In the genomic region with DNA sequence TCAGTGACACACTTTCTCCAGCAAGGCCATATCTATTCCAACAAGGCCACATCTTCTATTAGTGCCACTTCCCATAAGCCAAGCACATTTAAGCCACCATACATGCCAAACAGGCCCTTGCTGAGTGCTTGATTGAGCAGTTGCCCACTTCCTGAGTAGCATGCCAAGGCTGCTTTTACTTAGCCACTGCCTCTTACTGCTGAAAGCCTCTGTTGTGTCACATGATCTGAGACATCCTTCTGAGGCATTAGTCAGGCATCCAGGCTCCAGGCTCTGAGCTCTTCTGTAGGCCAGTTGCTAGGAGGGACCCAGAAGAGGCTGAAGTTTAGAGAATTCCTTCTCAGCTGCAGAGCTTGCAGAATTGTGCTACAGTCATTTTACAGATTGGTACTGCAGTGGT, we compare ENCODE assay signal across 14 mouse cellular contexts.
DNase-seq lines count a peak whose midpoint lies in the region; ATAC-seq and TF ChIP-seq lines count a peak whose summit lies in the region.
"Had no signal": no experiment of that assay in that cellular context is flagged by ENCODE, and none has a peak within 500 bp of the region (broad histone marks: within the 10 kb centered on the region; RNA-seq: fewer than 3 reads in every experiment).

No protein-coding gene starts in this region.

- H3K9ac ChIP-seq in hindbrain, embryonic 16.5 days (ENCODE audit: low read depth, low read length), result no peak overlapping the region
- H3K9ac ChIP-seq in hindbrain, embryonic 14.5 days, result no peak overlapping the region

- H3K4me1 ChIP-seq in hindbrain, embryonic 16.5 days (ENCODE audit: control insufficient read depth, insufficient read depth, low read depth, low read length), result no peaks in the 10 kb centered on the region
- no peaks in the 10 kb centered on the region for H3K4me1 ChIP-seq in hindbrain, embryonic 14.5 days (replicated peaks; ENCODE audit: control insufficient read depth, insufficient read depth, low read length)
- peaks cover 6% of the 10 kb centered on the region; the same call in 1 of the 2 replicates for H3K4me1 ChIP-seq in embryonic fibroblast, embryonic 13.5 days (ENCODE audit: control insufficient read depth, insufficient read depth, low read length)

- no peak for TF ChIP-seq CTCF in embryonic fibroblast, embryonic 13.5 days (IDR thresholded peaks at IDR 0.05; ENCODE audit: borderline replicate concordance, insufficient read depth, low read length)

- no peaks in the 10 kb centered on the region for H3K36me3 ChIP-seq in hindbrain, embryonic 16.5 days (ENCODE audit: control insufficient read depth, insufficient read depth, low read length)
- no peaks in the 10 kb centered on the region for H3K36me3 ChIP-seq in hindbrain, embryonic 14.5 days (replicated peaks; ENCODE audit: control insufficient read depth, insufficient read depth)

- no peak for DNase-seq in hindbrain, embryonic 14.5 days (ENCODE audit: low spot score)
- DNase-seq in thymus, postnatal 0 days (ENCODE audit: low spot score), result peak; percentile 15
- no peak for DNase-seq in kidney, postnatal 10 days
- DNase-seq in layer of hippocampus, adult 11-12 months (ENCODE audit: low spot score), result no peak
- DNase-seq in frontal cortex, adult 2 months (ENCODE audit: extremely low spot score in 1 of 2, low spot score in 1 of 2), result no peak
- DNase-seq: adrenal gland, postnatal 36 days; cerebellum, adult 11 months; heart, adult 11 months; heart, postnatal 10 days; kidney, adult 18-20 months; right cerebral cortex, postnatal 25 days had no signal

- H3K4me3 ChIP-seq in hindbrain, embryonic 16.5 days (ENCODE audit: low read length), result no peak overlapping the region
- no peak overlapping the region for H3K4me3 ChIP-seq in hindbrain, embryonic 14.5 days (replicated peaks; ENCODE audit: low read length)
- H3K4me3 ChIP-seq in embryonic fibroblast, embryonic 13.5 days (ENCODE audit: insufficient read depth, low read length), result no peak overlapping the region

- no peaks in the 10 kb centered on the region for H3K27me3 ChIP-seq in hindbrain, embryonic 16.5 days (replicated peaks; ENCODE audit: control insufficient read depth, insufficient read depth, low read length)
- H3K27me3 ChIP-seq in hindbrain, embryonic 14.5 days (ENCODE audit: control insufficient read depth, insufficient read depth, low read length), result no peaks in the 10 kb centered on the region

- ATAC-seq in hindbrain, embryonic 16.5 days, result peak; percentile 64; the same call in 1 of the 2 replicates
- ATAC-seq in hindbrain, embryonic 14.5 days (ENCODE audit: low FRiP score), result no peak
- ATAC-seq in CD4-positive, CD25-positive, alpha-beta regulatory T cell, adult 4 months, result peak; percentile 73

- no peak overlapping the region for H3K27ac ChIP-seq in hindbrain, embryonic 16.5 days (ENCODE audit: low read depth, low read length)
- no peak overlapping the region for H3K27ac ChIP-seq in hindbrain, embryonic 14.5 days
- H3K27ac ChIP-seq in embryonic fibroblast, embryonic 13.5 days (ENCODE audit: insufficient read depth, low read length), result peak overlapping the region; percentile 76

- no peak overlapping the region for H3K4me2 ChIP-seq in hindbrain, embryonic 16.5 days (ENCODE audit: low read length)
- no peak overlapping the region for H3K4me2 ChIP-seq in hindbrain, embryonic 14.5 days (replicated peaks)

- TF ChIP-seq POLR2A in embryonic fibroblast, embryonic 13.5 days (IDR thresholded peaks at IDR 0.05; ENCODE audit: low read depth, low read length), result no peak

- no peaks in the 10 kb centered on the region for H3K9me3 ChIP-seq in hindbrain, embryonic 16.5 days (ENCODE audit: control insufficient read depth, low read length)
- H3K9me3 ChIP-seq in hindbrain, embryonic 14.5 days (ENCODE audit: control insufficient read depth, low read length), result no peaks in the 10 kb centered on the region
